Comparison of ENCODE assay signal across 8 mouse cellular contexts in the genomic region with DNA sequence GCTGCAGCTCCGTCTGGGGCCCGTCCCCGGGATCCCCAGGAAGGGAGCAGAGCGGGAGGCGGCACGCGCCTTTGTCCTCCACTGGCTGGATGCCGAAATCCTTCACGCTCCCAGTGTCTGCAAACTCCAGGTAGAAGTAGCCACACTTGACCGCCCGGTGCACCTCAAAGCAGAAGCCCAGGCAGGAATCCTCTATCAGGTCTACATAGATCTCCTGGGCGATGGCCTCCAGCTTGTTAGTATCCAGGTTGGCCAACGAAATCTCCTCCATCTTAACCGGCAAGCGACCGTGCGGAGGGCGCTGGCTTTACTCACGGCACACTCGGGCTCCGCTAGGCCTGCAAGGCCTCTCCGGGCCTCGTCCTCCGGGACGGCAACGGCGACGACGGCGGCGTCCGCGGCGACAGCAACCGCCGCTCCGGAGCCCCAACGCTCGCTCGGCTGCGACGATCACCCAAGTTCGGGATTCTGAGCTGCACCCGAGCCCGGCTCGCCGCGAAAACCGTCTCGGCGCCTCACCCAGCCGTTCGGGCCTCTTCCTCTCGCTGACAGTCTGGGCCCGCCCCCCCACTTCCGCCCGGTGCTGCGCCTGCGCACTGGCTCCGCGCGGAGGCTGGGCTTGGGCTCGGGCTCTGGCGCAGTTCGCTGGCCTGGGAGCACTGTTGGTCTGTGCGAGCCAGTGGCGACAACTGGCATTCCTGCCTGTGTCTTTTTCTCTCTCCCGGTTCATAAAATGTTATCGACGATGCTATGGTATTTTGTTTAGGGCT. TPM values are rescaled to one million over a fixed set of nuclear protein-coding genes. Genes with fewer than 3 reads are reported as not detected.
DNase-seq lines count a peak whose midpoint lies in the region; ATAC-seq and TF ChIP-seq lines count a peak whose summit lies in the region.

A gene (minus strand): TSS at position 550 of the 770 bp plus-strand sequence.

- peak within 1 kb of the TSS; percentile 91 for H3K27ac ChIP-seq in cortical plate, adult 2 months (ENCODE audit: insufficient read depth, low read length)

- H3K36me3 ChIP-seq in megakaryocyte, embryonic 14.5 days (replicated peaks; ENCODE audit: low read length) = peaks cover 31% of the 10 kb centered on the region

- peak within 1 kb of the TSS; percentile 76 for H3K4me3 ChIP-seq in cortical plate, adult 2 months (ENCODE audit: insufficient read depth, low read length)
- H3K4me3 ChIP-seq in megakaryocyte, embryonic 14.5 days (replicated peaks) = peak within 1 kb of the TSS; percentile 94

- peak; percentile 87 for TF ChIP-seq POLR2A in cortical plate, adult 2 months (IDR thresholded peaks at IDR 0.05; ENCODE audit: extremely low read depth, insufficient read depth, low read length)

- DNase-seq in gastrocnemius, adult 8-10 months (ENCODE audit: low spot score in 2 of 2) = peak; percentile 92 to 93
- peak; percentile 41 for DNase-seq in hindlimb bud, embryonic 11.5 days (ENCODE audit: extremely low spot score, low read depth, low spot score)
- peak; percentile 90 to 92 for DNase-seq in left cerebral cortex, adult 8-10 months (ENCODE audit: low spot score in 2 of 2)
- peak; percentile 95 to 96 for DNase-seq in right cerebral cortex, postnatal 10 days (ENCODE audit: low spot score in 2 of 2)
- DNase-seq in urinary bladder, postnatal 25 days (ENCODE audit: low spot score) = peak; percentile 98

- TF ChIP-seq CTCF in cortical plate, adult 2 months (IDR thresholded peaks at IDR 0.05; ENCODE audit: extremely low read depth, insufficient read depth, low read length) = no peak

- peaks cover 11% of the 10 kb centered on the region for H3K4me1 ChIP-seq in cortical plate, adult 2 months (ENCODE audit: control insufficient read depth, insufficient read depth, low read length)
- H3K4me1 ChIP-seq in megakaryocyte, embryonic 14.5 days = peaks cover 32% of the 10 kb centered on the region

- ATAC-seq in activated CD4-positive, CD25-positive, alpha-beta regulatory T cell, adult 4 months = peak; percentile 87

- no peaks in the 10 kb centered on the region for H3K27me3 ChIP-seq in megakaryocyte, embryonic 14.5 days (replicated peaks)

- H3K9me3 ChIP-seq in megakaryocyte, embryonic 14.5 days = no peaks in the 10 kb centered on the region

RNA-seq across cellular contexts. Expression of the gene that starts here (rescaled TPM):
- polyA plus RNA-seq in activated CD4-positive, CD25-positive, alpha-beta regulatory T cell, adult 4 months (2017; shearing (Covaris generic)) = 10 to 100 TPM; 28.9 to 40.0 TPM
- 79.3 and 83.3 TPM in 2 replicates for polyA plus RNA-seq in cortical plate, adult 2 months (2012; rRNA removed)
- total RNA-seq in gastrocnemius, adult 8-10 months (2022) = 10 to 100 TPM in 2 of 4 experiments, 1 to 10 TPM in 2; 8.7 to 12.7 (median 10.7) TPM
- 100 to 1,000 TPM; 148 to 163 (median 153) TPM for total RNA-seq in left cerebral cortex, adult 8-10 months (2022)
- 12.4 and 12.9 TPM in 2 replicates for polyA plus RNA-seq in megakaryocyte, embryonic 14.5 days (2012; ENCODE audit: insufficient read depth, low replicate concordance)

Comparison
In these comparisons a context has a peak if more than half of its experiments do, and no peak if none do; other contexts are left out.
1. Peak in every context shown above with its lines: DNase-seq, ATAC-seq, H3K4me3 ChIP-seq and H3K27ac ChIP-seq.
2. RNA of the gene that starts here (total RNA-seq): 148 to 163 TPM in left cerebral cortex, adult 8-10 months; 8.7 to 12.7 TPM in gastrocnemius, adult 8-10 months; every median in the first group is over 10 times any median in the second.
3. DNase-seq: peak in every context shown above with its lines; median percentile 98 in urinary bladder, postnatal 25 days; 96 in right cerebral cortex, postnatal 10 days; 92 in gastrocnemius, adult 8-10 months; 91 in left cerebral cortex, adult 8-10 months; 41 in hindlimb bud, embryonic 11.5 days.